Mouse (Mus musculus) cerebellum, adult 2 months (tissue): ENCODE measurements around the gene Panx3.

Experiments used
- CTCF ChIP-seq: fragments of 200-500 bp; IDR thresholded peaks from 2 replicates; pipeline ENCODE4 v1.5.1; 2011; ENCODE audit warnings: low read depth, mild to moderate bottlenecking, control low read depth, low read length, moderate library complexity, borderline replicate concordance; ENCODE audit not compliant: insufficient read depth
- POLR2A ChIP-seq: fragments of 200-500 bp; IDR thresholded peaks from 2 replicates; pipeline ENCODE4 v1.6.1; 2011; ENCODE audit warnings: low read length, control low read depth, borderline replicate concordance; ENCODE audit not compliant: insufficient read depth

GRCm38 (mm10) chr9:37613911-37614280 is 55.1 kb downstream of the Panx3 start:
- TF ChIP-seq CTCF: no peak
- TF ChIP-seq POLR2A: no peak
